Mouse (Mus musculus) midbrain, postnatal 0 days (tissue): ENCODE results near the gene Styxl1. TPM values are rescaled to one million over a fixed set of nuclear protein-coding genes. Genes with fewer than 3 reads are reported as not detected.
A peak's percentile ranks its signal among the peaks of the same experiment; 100 is the strongest.

Source experiments
- ATAC-seq: fragments of 200-750 bp; cut with Nextera tagmentation; 2 replicates; pipeline ENCODE4 v1.8.0; 2017; ENCODE audit warnings: moderate number of reproducible peaks, mild to moderate bottlenecking, moderate TSS enrichment, moderate library complexity; ENCODE audit not compliant: low FRiP score
- DNase-seq: peaks from one replicate; pipeline ENCODE4 v3.0.0-alpha.2; 2015; ENCODE audit warnings: low spot score
- H3K27ac ChIP-seq: fragments of 300-500 bp; sonication (generic); 2 replicates; pipeline ENCODE4 v1.5.1; 2014; ENCODE audit warnings: low read depth, mild to moderate bottlenecking, low read length, mixed read lengths
- H3K27me3 ChIP-seq: fragments of 300-500 bp; sonication (generic); 2 replicates; pipeline ENCODE4 v1.6.1; 2014; ENCODE audit warnings: low read length, control low read depth, mixed read lengths; ENCODE audit not compliant: insufficient read depth
- H3K36me3 ChIP-seq: fragments of 300-500 bp; sonication (generic); 2 replicates; pipeline ENCODE4 v1.6.1; 2014; ENCODE audit warnings: low read length, control low read depth, mixed read lengths; ENCODE audit not compliant: insufficient read depth
- H3K4me1 ChIP-seq: fragments of 300-500 bp; sonication (generic); 2 replicates; pipeline ENCODE4 v1.6.1; 2014; ENCODE audit warnings: mild to moderate bottlenecking, control low read depth, antibody characterized with exemption, low read length, mixed read lengths; ENCODE audit not compliant: insufficient read depth
- H3K4me2 ChIP-seq: fragments of 300-500 bp; sonication (generic); 2 replicates; pipeline ENCODE4 v1.6.1; 2014; ENCODE audit warnings: low read depth, mild to moderate bottlenecking, low read length, mixed read lengths; ENCODE audit not compliant: poor library complexity, severe bottlenecking
- H3K4me3 ChIP-seq: fragments of 300-500 bp; sonication (generic); 2 replicates; pipeline ENCODE4 v1.5.1; 2014; ENCODE audit warnings: low read depth, mild to moderate bottlenecking, low read length, moderate library complexity
- H3K9ac ChIP-seq: fragments of 300-500 bp; sonication (generic); replicated peaks from 2 replicates; pipeline ENCODE4 v1.6.1; 2014; ENCODE audit warnings: mild to moderate bottlenecking, low read length, moderate library complexity, mixed read lengths; ENCODE audit not compliant: poor library complexity, severe bottlenecking
- H3K9me3 ChIP-seq: fragments of 300-500 bp; sonication (generic); 2 replicates; pipeline ENCODE4 v1.6.1; 2016; ENCODE audit warnings: low read length, control low read depth
- CTCF ChIP-seq: IDR thresholded peaks from 2 replicates; pipeline ENCODE4 v1.5.1; 2016; ENCODE audit warnings: antibody characterized with exemption, mild to moderate bottlenecking
- WGBS: fragments of 180-500 bp; shearing (Covaris S2); extraction: QIAGEN DNeasy Blood & Tissue Kit; methylation state at CpG from one replicate; pipeline ENCODE4 v1.1.7; 2014; 5-methylcytosine and 5-hydroxymethylcytosine counted together
- polyA plus RNA-seq: library from polyadenylated mRNA; unstranded; fragments of >200 nt; fragmentation: Nextera tagmentation; extraction: Ambion mirVana; gene quantifications from 2 replicates; pipeline ENCODE4 v1.2.1, GENCODE M21; 2015
- total RNA-seq: library from RNA; depleted of rRNA; stranded (reverse); fragments of >200 nt; gene quantifications from 2 replicates; pipeline ENCODE4 v1.2.3, GENCODE M21; 2014

The Styxl1 gene
- total and polyA plus RNA-seq, 2 experiments from 2014 or later = 0.44 TPM; not detected in 1

DNA sequence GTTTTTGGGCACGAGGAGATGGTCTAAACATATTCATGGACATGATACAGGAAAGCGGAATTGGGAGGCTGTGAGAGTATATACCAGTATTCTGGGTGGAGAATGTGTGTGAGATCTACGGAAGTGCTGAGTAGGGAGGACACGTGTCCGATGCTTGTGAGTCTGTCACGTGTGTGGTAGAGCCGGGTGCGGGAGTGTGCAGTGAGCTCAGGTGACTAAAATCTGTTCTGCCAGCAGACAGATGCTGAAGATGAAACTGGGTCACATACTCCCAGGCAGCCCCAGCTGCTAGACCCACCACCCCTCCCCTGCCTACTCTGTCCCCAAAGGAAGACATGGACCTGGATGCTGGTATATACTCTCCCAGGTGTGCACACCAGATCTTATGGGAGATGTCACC, 24.5 kb upstream of the Styxl1 start:
- no peaks in the 10 kb centered on the region for H3K9me3 ChIP-seq
- H3K4me1 ChIP-seq = peaks cover 12% of the 10 kb centered on the region; the same call in 1 of the 2 replicates
- H3K4me2 ChIP-seq = no peak overlapping the region
- WGBS = 79% methylated on average over 8 of the region's 8 CpGs
- no peak for TF ChIP-seq CTCF
- no peak overlapping the region for H3K9ac ChIP-seq
- H3K27ac ChIP-seq = no peak overlapping the region
- H3K36me3 ChIP-seq = no peaks in the 10 kb centered on the region
- peak; percentile 52 for DNase-seq
- ATAC-seq = no peak
- no peak overlapping the region for H3K4me3 ChIP-seq
- no peaks in the 10 kb centered on the region for H3K27me3 ChIP-seq

GRCm38 (mm10) chr5:135800927-135801326, 22.7 kb upstream of the Styxl1 start:
- Histone ChIP-seq H3K27ac (peak overlapping the region; percentile 40), H3K4me1 (0 out of 2 replicates have a peak, but pooled peaks cover 5% of the 10 kb centered on the region), H3K4me3 (no peak overlapping the region), H3K4me2 (no peak overlapping the region), H3K36me3 (no peaks in the 10 kb centered on the region), H3K9me3 (no peaks in the 10 kb centered on the region), H3K27me3 (no peaks in the 10 kb centered on the region), H3K9ac (no peak overlapping the region)
- 7% methylated on average over 6 of the region's 6 CpGs for WGBS
- peak; percentile 67 for DNase-seq
- no peak for TF ChIP-seq CTCF
- peak; percentile 23; the same call in 1 of the 2 replicates for ATAC-seq

DNA sequence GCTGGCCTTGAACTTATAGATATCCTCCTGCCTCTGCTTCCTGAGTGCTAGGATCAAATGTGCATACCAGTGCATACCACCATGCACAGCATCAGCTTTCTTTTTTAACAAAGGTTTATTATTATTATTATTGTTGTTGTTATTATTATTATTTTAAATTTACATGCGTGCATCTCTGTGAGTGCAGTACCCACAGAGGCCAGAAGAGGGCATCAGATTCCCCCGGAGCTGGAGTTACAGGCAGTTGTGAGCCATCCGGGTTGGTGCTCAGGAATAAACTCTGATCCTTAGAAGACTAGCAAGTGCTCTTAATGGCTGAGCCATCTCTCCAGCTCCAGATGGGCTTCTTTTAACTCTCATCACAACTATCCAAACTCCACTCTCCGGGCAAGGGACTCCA, 21.6 kb upstream of the Styxl1 start:
- peak; percentile 77 for TF ChIP-seq CTCF
- ATAC-seq (no peak), DNase-seq (peak; percentile 17)
- Histone ChIP-seq H3K4me1 (peaks cover 9% of the 10 kb centered on the region; the same call in 1 of the 2 replicates), H3K27me3 (no peaks in the 10 kb centered on the region), H3K27ac (no peak overlapping the region), H3K9me3 (no peaks in the 10 kb centered on the region), H3K36me3 (no peaks in the 10 kb centered on the region), H3K9ac (no peak overlapping the region), H3K4me2 (no peak overlapping the region), H3K4me3 (no peak overlapping the region)
- 45% methylated on average over 4 of the region's 4 CpGs for WGBS

DNA sequence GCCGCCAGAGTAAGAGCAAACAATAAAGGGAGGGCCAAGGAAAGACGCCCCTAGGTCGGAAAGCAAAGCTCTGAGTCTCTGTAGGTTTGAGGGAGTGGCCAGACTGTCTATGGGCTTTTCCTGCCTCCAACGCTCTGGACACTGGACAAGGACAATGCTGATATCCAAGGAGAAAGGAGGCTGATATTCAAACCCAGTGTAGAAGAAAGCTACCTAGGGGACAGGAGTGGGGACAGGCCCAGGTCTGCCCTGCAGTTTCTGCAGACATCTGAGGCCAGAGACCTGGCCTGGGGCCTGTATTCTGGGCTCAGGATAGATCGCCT, 16.6 kb upstream of the Styxl1 start:
- H3K9ac ChIP-seq = peak overlapping the region; percentile 48
- H3K4me3 ChIP-seq = no peak overlapping the region
- DNase-seq = no peak
- H3K27me3 ChIP-seq = no peaks in the 10 kb centered on the region
- peak overlapping the region; percentile 34 for H3K4me2 ChIP-seq
- peaks cover 5% of the 10 kb centered on the region; the same call in 1 of the 2 replicates for H3K4me1 ChIP-seq
- H3K9me3 ChIP-seq = no peaks in the 10 kb centered on the region
- peak overlapping the region; percentile 73 for H3K27ac ChIP-seq
- H3K36me3 ChIP-seq = peaks cover 24% of the 10 kb centered on the region
- no peak for ATAC-seq
- WGBS = 6% methylated on average over 5 of the region's 5 CpGs
- no peak for TF ChIP-seq CTCF

- Histone ChIP-seq H3K9me3 (no peaks in the 10 kb centered on the region), H3K36me3 (peaks cover 30% of the 10 kb centered on the region), H3K4me2 (peak overlapping the region; percentile 34), H3K27ac (peak overlapping the region; percentile 73), H3K4me3 (no peak overlapping the region), H3K9ac (peak overlapping the region; percentile 48; the same call in 1 of the 2 replicates), H3K4me1 (peaks cover 5% of the 10 kb centered on the region; the same call in 1 of the 2 replicates), H3K27me3 (no peaks in the 10 kb centered on the region)
- ATAC-seq (peak; percentile 90), DNase-seq (peak; percentile 95)
- TF ChIP-seq CTCF = peak; percentile 99
- 8% methylated on average over 20 of the region's 20 CpGs for WGBS
Observed at GRCm38 (mm10) chr5:135793996-135794858, 16.0 kb upstream of the Styxl1 start.

DNA sequence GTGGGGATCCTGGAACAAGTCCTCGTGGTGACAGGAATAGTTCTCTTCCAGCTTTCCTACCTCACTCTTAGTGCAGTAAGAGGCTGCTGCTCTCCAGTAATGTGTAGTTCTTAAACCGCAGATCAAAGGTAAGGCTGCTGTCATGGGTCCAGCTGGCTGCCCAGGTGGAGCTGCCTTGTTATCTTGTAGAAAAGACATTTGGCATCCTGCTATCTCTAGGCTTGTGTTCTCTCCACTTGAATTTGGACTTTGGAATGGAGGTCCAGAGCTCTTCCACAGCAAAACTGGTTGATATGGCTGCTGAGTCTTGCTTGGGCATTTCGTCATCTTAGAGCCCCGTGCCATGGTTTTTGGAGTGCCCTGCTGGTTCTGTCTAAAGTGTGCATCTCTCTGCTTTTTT, 4.7 kb upstream of the Styxl1 start:
- H3K4me3 ChIP-seq = no peak overlapping the region
- 95% methylated on average over 4 of the region's 4 CpGs for WGBS

More for the DNA sequence above, 4.7 kb upstream of the Styxl1 start:
- no peak for TF ChIP-seq CTCF
- H3K36me3 ChIP-seq = peaks cover 49% of the 10 kb centered on the region
- peaks cover 7% of the 10 kb centered on the region; the same call in 1 of the 2 replicates for H3K4me1 ChIP-seq
- ATAC-seq (no peak), DNase-seq (no peak)
- no peak overlapping the region for H3K27ac ChIP-seq
- no peak overlapping the region for H3K4me2 ChIP-seq
- H3K9me3 ChIP-seq = no peaks in the 10 kb centered on the region
- no peaks in the 10 kb centered on the region for H3K27me3 ChIP-seq
- no peak overlapping the region for H3K9ac ChIP-seq
